Mouse (Mus musculus): ENCODE measurements around the gene Ccdc103. TPM values are rescaled to one million over a fixed set of nuclear protein-coding genes. Genes with fewer than 3 reads are reported as not detected.

The Ccdc103 gene
- not detected for polyA plus RNA-seq (2017; shearing (Covaris generic))

DNA sequence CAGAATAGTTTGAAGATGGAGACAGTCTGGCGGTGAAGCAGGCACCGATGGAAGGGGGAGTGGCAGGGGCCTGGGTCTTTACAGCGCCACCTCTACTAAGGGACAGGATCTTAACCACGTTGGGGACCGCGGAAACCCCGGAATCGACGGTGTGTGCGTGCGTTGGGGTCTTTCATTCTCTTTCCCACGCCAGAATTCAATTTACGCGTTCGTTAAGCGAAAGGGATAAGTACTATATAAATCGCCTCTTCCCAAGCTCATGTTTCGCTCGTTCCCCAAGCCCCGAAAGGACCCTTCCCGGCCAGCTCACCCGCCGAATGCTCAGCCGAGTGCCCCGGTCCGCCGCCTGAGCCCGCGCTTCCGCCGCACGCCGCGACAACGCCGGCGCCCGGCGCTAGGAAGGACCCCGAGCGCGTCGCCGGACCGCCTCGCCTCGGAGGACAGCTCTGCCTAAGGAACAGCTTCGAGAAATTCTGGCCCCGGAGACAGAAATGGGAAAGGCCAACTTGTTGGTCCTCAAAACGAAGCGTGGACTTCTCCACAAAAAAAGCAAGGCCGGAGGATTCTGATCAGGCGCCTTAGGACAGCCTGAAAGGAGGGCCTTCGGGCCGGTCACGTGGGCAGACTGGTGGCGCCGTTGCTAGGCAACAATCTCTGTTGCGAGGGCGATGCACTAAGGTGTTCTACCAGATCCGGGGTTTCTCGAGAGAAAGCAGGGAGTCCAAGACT, at the start of gene Ccdc103, which contains the start of gene Eftud2:
Gene Ccdc103 (plus strand): TSS at position 620 of the 729 bp plus-strand sequence.
Gene Eftud2 (minus strand): TSS at position 401 of the 729 bp plus-strand sequence.

GRCm38 (mm10) chr11:102835549-102835948, 45.5 kb upstream of the Ccdc103 start, which contains the start of gene Higd1b:
Gene Higd1b, plus strand, starts transcription at chr11:102835849.

DNA sequence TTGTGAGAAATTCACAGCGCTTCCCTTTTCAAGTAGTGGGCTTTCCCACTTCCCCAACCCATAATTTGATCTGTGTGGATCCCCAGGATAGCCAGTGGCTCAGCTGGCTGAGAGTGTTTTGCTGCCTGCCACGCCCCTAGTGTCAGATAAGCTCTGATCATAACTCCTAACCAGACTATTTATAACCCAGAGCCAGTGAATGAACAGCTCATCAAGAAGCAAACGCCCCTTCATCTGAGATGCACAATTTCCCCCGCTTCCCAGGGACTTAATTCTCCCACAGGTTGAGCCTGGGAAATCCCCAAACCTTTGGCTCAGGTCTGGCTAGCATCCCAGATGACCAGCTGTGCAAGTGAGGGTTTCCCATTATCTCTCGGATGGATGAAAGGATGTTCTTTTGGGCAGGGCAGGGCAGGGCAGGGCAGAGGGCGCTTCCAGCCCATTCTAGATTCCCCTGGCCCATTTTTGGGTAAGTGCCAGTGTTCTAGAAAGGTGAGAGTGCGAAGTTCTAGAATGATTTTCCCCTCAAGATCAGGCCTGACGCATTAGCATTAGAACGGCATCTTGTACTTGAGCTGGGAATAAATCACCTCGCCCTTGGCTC, 3.7 kb downstream of the Ccdc103 start, which contains the start of gene Fam187a:
Gene Fam187a (plus strand): TSS at position 554 of the 604 bp plus-strand sequence.

DNA sequence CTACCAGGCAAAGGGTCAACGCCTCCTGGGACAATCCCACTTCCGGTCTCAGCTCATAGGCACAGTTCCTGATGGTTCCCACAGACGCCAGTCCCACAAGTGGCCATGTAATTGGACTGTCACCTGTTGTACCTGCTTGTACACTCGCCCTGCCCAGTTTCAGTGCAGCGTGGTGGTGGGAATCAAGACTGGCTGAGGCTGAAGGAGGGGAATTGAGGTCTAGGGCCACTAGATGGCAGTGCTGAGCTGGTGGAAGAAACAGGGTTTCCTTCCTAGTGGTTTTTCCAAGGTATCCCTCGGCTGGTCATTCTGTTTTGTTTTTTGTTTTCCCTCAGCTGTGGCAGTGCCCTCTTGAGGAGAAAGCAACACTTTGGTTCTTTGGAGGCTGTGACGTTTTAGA, 19.8 kb downstream of the Ccdc103 start, which contains the start of gene Gfap:
Gene Gfap (minus strand): TSS at position 150 of the 400 bp plus-strand sequence.

DNA sequence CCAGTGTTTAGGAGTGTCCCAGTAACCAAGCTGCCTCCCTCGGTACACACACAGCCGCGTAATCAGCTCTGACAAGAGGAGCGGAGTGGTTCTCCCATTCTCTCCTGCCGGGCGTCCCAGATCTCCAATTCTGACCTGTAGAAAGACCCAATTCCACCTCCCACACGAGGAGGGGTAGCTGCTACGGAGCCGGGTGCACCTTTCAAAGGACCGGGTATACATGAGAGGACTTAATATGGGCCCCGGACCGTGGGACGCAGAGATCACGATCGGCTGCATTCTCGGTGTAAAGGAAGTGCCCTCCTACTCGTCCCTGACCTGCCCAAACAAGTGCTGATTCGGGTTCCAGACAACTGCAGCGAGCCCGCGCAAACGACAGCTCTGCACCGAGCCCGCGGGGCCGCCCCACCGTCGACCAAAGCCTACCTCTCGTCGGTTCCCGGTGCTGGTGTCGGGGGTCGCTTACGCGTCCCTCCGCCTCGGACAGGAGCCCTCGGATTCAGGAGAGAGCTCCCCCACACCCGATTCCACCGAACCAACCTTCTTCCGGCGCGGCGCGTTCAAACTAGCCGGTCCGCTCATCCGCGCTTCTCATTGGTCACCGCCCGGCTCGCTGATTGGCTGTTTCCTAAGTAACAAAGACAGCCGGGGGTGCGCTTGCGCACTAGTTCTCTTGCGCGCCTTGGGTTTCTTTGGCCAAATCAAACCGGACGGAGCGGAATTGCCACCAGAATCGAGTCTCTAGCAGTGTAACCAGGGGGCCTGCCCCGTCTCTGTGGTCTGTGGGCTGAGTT, 43.8 kb downstream of the Ccdc103 start, which contains the start of gene Kif18b:
Gene Kif18b (minus strand): TSS at position 568 of the 794 bp plus-strand sequence.

Other genes with a start within 250 kb of the Ccdc103 start
- gene Meioc, start 217.5 kb upstream of the Ccdc103 start, polyA plus RNA-seq (2017; shearing (Covaris generic)): not detected
- 32.9 TPM for gene Ccdc43, start 183.4 kb upstream of the Ccdc103 start, polyA plus RNA-seq (2017; shearing (Covaris generic))
- gene Adam11, start 119.8 kb upstream of the Ccdc103 start, polyA plus RNA-seq (2017; shearing (Covaris generic)): 0.17 TPM
- not detected for gene Gjc1, start 61.5 kb upstream of the Ccdc103 start, polyA plus RNA-seq (2017; shearing (Covaris generic))
- not detected for gene Higd1b, start 45.4 kb upstream of the Ccdc103 start, polyA plus RNA-seq (2017; shearing (Covaris generic))
- 161 TPM for gene Eftud2, start 219 bp upstream of the Ccdc103 start, polyA plus RNA-seq (2017; shearing (Covaris generic))
- gene Fam187a, start 4.0 kb downstream of the Ccdc103 start, polyA plus RNA-seq (2017; shearing (Covaris generic)): not detected
- not detected for gene Gfap, start 19.7 kb downstream of the Ccdc103 start, polyA plus RNA-seq (2017; shearing (Covaris generic))
- gene Kif18b, start 43.9 kb downstream of the Ccdc103 start, polyA plus RNA-seq (2017; shearing (Covaris generic)): 1.4 TPM
- not detected for gene C1ql1, start 65.5 kb downstream of the Ccdc103 start, polyA plus RNA-seq (2017; shearing (Covaris generic))
- 75.3 TPM for gene Nmt1, start 147.0 kb downstream of the Ccdc103 start, polyA plus RNA-seq (2017; shearing (Covaris generic))
- 26.3 TPM for gene Dcakd, start 147.1 kb downstream of the Ccdc103 start, polyA plus RNA-seq (2017; shearing (Covaris generic))
- gene Plcd3, start 220.5 kb downstream of the Ccdc103 start, polyA plus RNA-seq (2017; shearing (Covaris generic)): not detected
- 48.3 TPM for gene Acbd4, start 220.5 kb downstream of the Ccdc103 start, polyA plus RNA-seq (2017; shearing (Covaris generic))
- gene Hexim1, start 235.0 kb downstream of the Ccdc103 start, polyA plus RNA-seq (2017; shearing (Covaris generic)): 4.2 TPM